Mouse (Mus musculus): ENCODE results near the gene Kif3b. TPM values are rescaled to one million over a fixed set of nuclear protein-coding genes. Genes with fewer than 3 reads are reported as not detected.

Kif3b gene
- total RNA-seq, 2 experiments from 2014 or later, result 4.4 to 4.9 TPM

Other genes with a start within 250 kb of the Kif3b start
- 1 to 10 TPM; 5.9 to 9.1 TPM for gene Ccm2l, start 225.5 kb upstream of the Kif3b start, total RNA-seq (2021)
- under 1 TPM; 0.60 to 0.76 TPM for gene Hck, start 182.9 kb upstream of the Kif3b start, total RNA-seq (2021)
- gene Tm9sf4, start 130.1 kb upstream of the Kif3b start, total RNA-seq (2021), result 10 to 100 TPM; 38.2 to 41.7 TPM
- gene Tspyl3, start 66.0 kb upstream of the Kif3b start, total RNA-seq (2021), result 1 to 10 TPM; 1.7 to 1.8 TPM
- gene Plagl2, start 50.0 kb upstream of the Kif3b start, total RNA-seq (2021), result 1 to 10 TPM; 3.5 to 5.8 TPM
- gene Pofut1, start 49.9 kb upstream of the Kif3b start, total RNA-seq (2021), result 10 to 100 TPM; 13.9 to 16.2 TPM
- gene Asxl1, start 54.4 kb downstream of the Kif3b start, total RNA-seq (2021), result 1 to 10 TPM; 9.5 TPM
- not detected for gene 4930404H24Rik, start 201.4 kb downstream of the Kif3b start, total RNA-seq (2021)
- 1 to 10 TPM; 3.0 to 3.3 TPM for gene Nol4l, start 238.6 kb downstream of the Kif3b start, total RNA-seq (2021)